ENCODE assay signal across 11 mouse cellular contexts in the genomic region with DNA sequence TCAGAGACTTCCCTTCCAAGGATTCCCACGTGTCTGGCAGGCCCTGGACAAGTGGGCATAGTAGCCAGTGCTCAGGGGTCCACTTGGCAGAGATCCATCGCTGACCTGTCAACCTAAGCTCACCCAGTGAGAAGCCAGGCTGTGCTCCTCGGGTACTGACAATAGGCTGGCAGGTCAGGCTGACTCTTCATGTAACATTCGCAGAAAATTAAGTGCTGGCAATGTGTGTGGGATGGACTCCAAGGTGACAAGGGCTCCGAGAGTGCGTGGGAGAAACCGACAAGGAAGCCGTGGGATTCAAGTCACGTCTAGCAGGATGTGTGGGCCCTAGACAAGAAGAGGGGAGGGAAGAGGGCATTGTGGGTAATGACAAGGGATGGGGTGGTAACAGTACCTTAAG.
DNase-seq lines count a peak whose midpoint lies in the region; ATAC-seq lines count a peak whose summit lies in the region.
"Had no signal": no experiment of that assay in that cellular context is flagged by ENCODE, and none has a peak within 500 bp of the region (broad histone marks: within the 10 kb centered on the region; RNA-seq: fewer than 3 reads in every experiment).

No protein-coding gene starts in this region.

- no peaks in the 10 kb centered on the region; the same call in 1 of the 2 replicates for H3K27me3 ChIP-seq in hindbrain, embryonic 10.5 days (ENCODE audit: insufficient read depth, poor library complexity, severe bottlenecking)
- H3K27me3 ChIP-seq in hindbrain, embryonic 12.5 days: no peaks in the 10 kb centered on the region
- H3K27me3 ChIP-seq in midbrain, embryonic 14.5 days (ENCODE audit: control insufficient read depth, insufficient read depth, low read length): no peaks in the 10 kb centered on the region
- H3K27me3 ChIP-seq: stomach, embryonic 15.5 days had no signal

- H3K9me3 ChIP-seq in hindbrain, embryonic 10.5 days: no peaks in the 10 kb centered on the region
- no peaks in the 10 kb centered on the region for H3K9me3 ChIP-seq in hindbrain, embryonic 12.5 days (replicated peaks)
- no peaks in the 10 kb centered on the region for H3K9me3 ChIP-seq in midbrain, embryonic 14.5 days (ENCODE audit: control insufficient read depth, low read length)
- H3K9me3 ChIP-seq: heart, embryonic 10.5 days; stomach, embryonic 15.5 days had no signal

- ATAC-seq in hindbrain, embryonic 12.5 days (ENCODE audit: low FRiP score): no peak
- no peak for ATAC-seq in midbrain, embryonic 14.5 days (ENCODE audit: low FRiP score, low TSS enrichment)

- H3K4me1 ChIP-seq in hindbrain, embryonic 10.5 days (replicated peaks): peaks cover 41% of the 10 kb centered on the region
- H3K4me1 ChIP-seq in hindbrain, embryonic 12.5 days: peaks cover 31% of the 10 kb centered on the region
- H3K4me1 ChIP-seq in midbrain, embryonic 14.5 days (ENCODE audit: control insufficient read depth, insufficient read depth, low read length): peaks cover 33% of the 10 kb centered on the region

- no peak overlapping the region for H3K4me2 ChIP-seq in hindbrain, embryonic 12.5 days (replicated peaks)
- H3K4me2 ChIP-seq in midbrain, embryonic 14.5 days (ENCODE audit: low read length): 0 out of 2 replicates have a peak overlapping the region, but pooled peaks have one; percentile 6
- H3K4me2 ChIP-seq: stomach, embryonic 15.5 days had no signal

- no peak overlapping the region for H3K9ac ChIP-seq in hindbrain, embryonic 12.5 days
- 0 out of 2 replicates have a peak overlapping the region, but pooled peaks have one; percentile 23 for H3K9ac ChIP-seq in midbrain, embryonic 14.5 days (replicated peaks; ENCODE audit: low read length)
- H3K9ac ChIP-seq: liver, embryonic 14.5 days; stomach, embryonic 15.5 days had no signal

- no peaks in the 10 kb centered on the region for H3K36me3 ChIP-seq in hindbrain, embryonic 10.5 days
- no peaks in the 10 kb centered on the region for H3K36me3 ChIP-seq in hindbrain, embryonic 12.5 days
- H3K36me3 ChIP-seq in midbrain, embryonic 14.5 days (ENCODE audit: control insufficient read depth, insufficient read depth, low read length): no peaks in the 10 kb centered on the region
- H3K36me3 ChIP-seq: heart, embryonic 10.5 days; stomach, embryonic 15.5 days had no signal

- no peak overlapping the region for H3K4me3 ChIP-seq in hindbrain, embryonic 10.5 days
- H3K4me3 ChIP-seq in hindbrain, embryonic 12.5 days: no peak overlapping the region
- H3K4me3 ChIP-seq in midbrain, embryonic 14.5 days (replicated peaks; ENCODE audit: low read depth, low read length): no peak overlapping the region
- H3K4me3 ChIP-seq: heart, embryonic 10.5 days; stomach, embryonic 15.5 days had no signal

- DNase-seq in hindbrain, embryonic 10.5 days (ENCODE audit: low spot score): no peak
- DNase-seq in cerebellum, adult 18-20 months: peak; percentile 53 to 63
- peak; percentile 48 to 79 for DNase-seq in frontal cortex, adult 2 months (ENCODE audit: extremely low spot score in 1 of 2, low spot score in 1 of 2)
- peak; percentile 35 for DNase-seq in midbrain, embryonic 14.5 days
- DNase-seq in MN1 (ENCODE audit: low spot score): no peak
- no peak for DNase-seq in layer of hippocampus, adult 9-11 months
- no peak for DNase-seq in thymus, postnatal 10 days (ENCODE audit: low spot score in 2 of 2)

- H3K27ac ChIP-seq in hindbrain, embryonic 10.5 days: peak overlapping the region; percentile 70; the same call in 1 of the 2 replicates
- no peak overlapping the region for H3K27ac ChIP-seq in hindbrain, embryonic 12.5 days
- peak overlapping the region; percentile 61 for H3K27ac ChIP-seq in midbrain, embryonic 14.5 days (replicated peaks; ENCODE audit: low read depth, low read length)
- H3K27ac ChIP-seq: heart, embryonic 10.5 days; liver, embryonic 14.5 days; stomach, embryonic 15.5 days had no signal

- 60% methylated on average over 9 of the region's 9 CpGs for WGBS in hindbrain, embryonic 10.5 days
- 67% methylated on average over 9 of the region's 9 CpGs for WGBS in hindbrain, embryonic 12.5 days
- WGBS in midbrain, embryonic 14.5 days: 49% methylated on average over 9 of the region's 9 CpGs

Comparison
In these comparisons a context has a peak if more than half of its experiments do, and no peak if none do; other contexts are left out.
1. DNase-seq: peak in cerebellum, adult 18-20 months (2 of 2), frontal cortex, adult 2 months (2 of 2) and midbrain, embryonic 14.5 days (single experiment); none in hindbrain, embryonic 10.5 days (single experiment), MN1 (single experiment), layer of hippocampus, adult 9-11 months (single experiment) and thymus, postnatal 10 days (0 of 2).